Mouse (Mus musculus): ENCODE results near the gene Mlc1. TPM values are rescaled to one million over a fixed set of nuclear protein-coding genes. Genes with fewer than 3 reads are reported as not detected.

The Mlc1 gene
- 0.40 TPM in 2 replicates for polyA plus RNA-seq (2015; fragmentation: Nextera tagmentation; extraction: Ambion mirVana)

- no peaks in the 10 kb centered on the region for H3K36me3 ChIP-seq
- no peaks in the 10 kb centered on the region for H3K27me3 ChIP-seq
- no peak within 1 kb of the TSS for H3K27ac ChIP-seq
- H3K9me3 ChIP-seq: no peaks in the 10 kb centered on the region
- no peak within 1 kb of the TSS for H3K9ac ChIP-seq
- no peak within 1 kb of the TSS for H3K4me3 ChIP-seq
- 73% methylated on average over 10 of the region's 10 CpGs for WGBS
- H3K4me2 ChIP-seq: no peak within 1 kb of the TSS
- H3K4me1 ChIP-seq: no peaks in the 10 kb centered on the region
- no peak for ATAC-seq (ENCODE audit: insufficient number of reproducible peaks, low FRiP score, low TSS enrichment, low read depth)
Observed at GRCm38 (mm10) chr15:88978281-88979137, at the start of gene Mlc1. Mlc1 (minus strand) TSS chr15:88979007.

DNA sequence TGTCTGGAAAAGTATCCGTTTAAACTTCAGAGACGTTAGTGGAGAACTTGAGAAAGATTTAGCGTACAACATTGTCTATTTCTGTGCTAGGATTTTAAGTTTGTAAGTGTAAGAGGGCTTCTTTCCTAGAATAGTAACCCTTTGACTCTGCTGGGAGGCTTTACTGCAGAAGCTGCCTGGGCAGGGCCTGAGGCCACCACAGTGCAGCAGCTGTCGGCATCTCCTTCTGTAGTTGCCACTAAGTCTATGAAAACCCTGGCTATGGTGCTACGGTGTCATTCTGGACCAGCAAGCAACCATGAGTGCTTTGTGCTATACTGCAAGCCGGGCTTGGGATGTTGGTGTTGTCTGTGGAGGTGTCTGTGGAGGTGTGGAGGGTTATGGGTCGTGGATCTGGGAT lies 41.7 kb upstream of the Mlc1 start:
- ATAC-seq (ENCODE audit: insufficient number of reproducible peaks, low FRiP score, low TSS enrichment, low read depth): no peak
- Histone ChIP-seq H3K36me3 (no peaks in the 10 kb centered on the region), H3K4me1 (no peaks in the 10 kb centered on the region), H3K27me3 (no peaks in the 10 kb centered on the region), H3K9me3 (no peaks in the 10 kb centered on the region), H3K27ac (no peak overlapping the region), H3K4me2 (no peak overlapping the region), H3K9ac (no peak overlapping the region), H3K4me3 (no peak overlapping the region)
- WGBS: 73% methylated on average over 7 of the region's 7 CpGs

GRCm38 (mm10) chr15:89020085-89020484 lies 41.3 kb upstream of the Mlc1 start:
- H3K9me3 ChIP-seq: no peaks in the 10 kb centered on the region
- no peak overlapping the region for H3K9ac ChIP-seq
- H3K4me3 ChIP-seq: no peak overlapping the region
- no peaks in the 10 kb centered on the region for H3K27me3 ChIP-seq
- no peaks in the 10 kb centered on the region for H3K4me1 ChIP-seq
- no peak for ATAC-seq (ENCODE audit: insufficient number of reproducible peaks, low FRiP score, low TSS enrichment, low read depth)
- H3K36me3 ChIP-seq: no peaks in the 10 kb centered on the region
- WGBS: 71% methylated on average over 7 of the region's 7 CpGs
- no peak overlapping the region for H3K27ac ChIP-seq
- no peak overlapping the region for H3K4me2 ChIP-seq

DNA sequence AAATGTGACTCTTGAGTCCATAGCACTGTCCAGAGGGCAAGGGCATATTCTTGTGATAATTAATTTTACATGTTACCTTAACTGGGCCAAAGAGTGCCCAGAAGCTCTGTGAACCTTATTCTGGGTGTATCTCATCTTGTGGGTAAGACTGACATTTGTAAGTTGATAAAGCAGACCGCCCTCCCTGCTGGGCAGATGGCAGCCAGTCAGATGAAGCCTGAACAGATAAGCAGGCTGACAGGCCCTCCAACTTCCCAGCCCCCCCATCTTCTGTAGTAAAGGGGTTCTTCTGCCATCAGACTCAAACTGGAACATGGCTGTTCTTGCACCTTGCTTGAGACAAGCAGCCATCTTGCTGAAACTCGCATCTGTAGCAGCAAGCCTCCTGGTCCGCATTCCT lies 37.9 kb upstream of the Mlc1 start:
- WGBS: 89% methylated on average over 3 of the region's 3 CpGs
- no peaks in the 10 kb centered on the region for H3K36me3 ChIP-seq
- no peaks in the 10 kb centered on the region for H3K4me1 ChIP-seq
- H3K4me2 ChIP-seq: no peak overlapping the region
- H3K9me3 ChIP-seq: no peaks in the 10 kb centered on the region
- H3K27me3 ChIP-seq: no peaks in the 10 kb centered on the region
- H3K9ac ChIP-seq: no peak overlapping the region
- no peak overlapping the region for H3K27ac ChIP-seq
- no peak for ATAC-seq (ENCODE audit: insufficient number of reproducible peaks, low FRiP score, low TSS enrichment, low read depth)
- no peak overlapping the region for H3K4me3 ChIP-seq

DNA sequence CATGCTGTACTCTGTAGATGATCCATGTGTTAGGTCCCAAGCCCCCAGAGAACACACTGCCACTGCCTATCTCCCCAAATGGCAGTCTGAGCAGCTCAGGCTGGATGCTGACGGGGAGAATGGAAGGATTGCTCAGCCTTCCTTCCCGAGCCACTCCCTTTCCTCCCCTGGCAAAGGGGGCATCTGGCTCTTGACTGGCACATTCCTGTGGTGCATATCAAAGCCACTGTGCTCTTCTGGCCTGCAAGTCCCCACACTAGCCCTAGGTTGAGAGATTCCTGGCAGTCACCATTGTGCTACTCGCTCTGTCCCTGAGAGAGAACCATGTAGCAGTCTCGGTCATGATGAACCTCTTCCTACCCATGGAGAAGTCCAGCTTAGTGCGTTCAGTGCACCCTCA lies 29.0 kb upstream of the Mlc1 start:
- ATAC-seq (ENCODE audit: insufficient number of reproducible peaks, low FRiP score, low TSS enrichment, low read depth): no peak
- WGBS: 76% methylated on average over 5 of the region's 5 CpGs

GRCm38 (mm10) chr15:89007002-89007401 lies 28.2 kb upstream of the Mlc1 start:
- Histone ChIP-seq H3K4me2 (no peak overlapping the region), H3K27me3 (no peaks in the 10 kb centered on the region), H3K9ac (no peak overlapping the region), H3K36me3 (no peaks in the 10 kb centered on the region), H3K4me1 (no peaks in the 10 kb centered on the region), H3K4me3 (no peak overlapping the region), H3K27ac (no peak overlapping the region), H3K9me3 (no peaks in the 10 kb centered on the region)
- no peak for ATAC-seq (ENCODE audit: insufficient number of reproducible peaks, low FRiP score, low TSS enrichment, low read depth)
- 84% methylated on average over 7 of the region's 7 CpGs for WGBS

More for the DNA sequence above, 29.0 kb upstream of the Mlc1 start:
- no peak overlapping the region for H3K4me3 ChIP-seq
- no peaks in the 10 kb centered on the region for H3K27me3 ChIP-seq
- no peaks in the 10 kb centered on the region for H3K4me1 ChIP-seq
- H3K27ac ChIP-seq: no peak overlapping the region
- H3K4me2 ChIP-seq: no peak overlapping the region
- H3K36me3 ChIP-seq: no peaks in the 10 kb centered on the region
- no peaks in the 10 kb centered on the region for H3K9me3 ChIP-seq
- H3K9ac ChIP-seq: no peak overlapping the region

DNA sequence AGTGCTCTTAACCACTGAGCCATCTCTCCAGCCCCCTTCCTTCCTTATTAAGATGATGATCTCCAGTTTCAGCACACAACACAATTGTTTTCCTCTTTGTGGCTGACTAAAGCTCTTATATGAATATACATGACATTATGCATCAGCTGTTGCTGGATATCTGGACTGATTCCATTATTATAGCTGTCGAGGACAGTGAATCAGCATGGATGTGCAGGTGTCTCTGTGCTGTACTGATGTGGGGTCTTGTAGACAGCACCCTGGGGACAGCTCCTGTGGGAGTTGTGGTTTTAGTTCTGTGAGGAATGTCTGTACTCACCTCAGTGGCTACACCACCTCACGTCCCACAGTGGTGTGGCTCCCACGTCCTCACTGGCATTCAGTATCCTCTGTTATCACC lies 22.4 kb upstream of the Mlc1 start:
- 66% methylated on average over 3 of the region's 3 CpGs for WGBS
- Histone ChIP-seq H3K27ac (no peak overlapping the region), H3K9me3 (no peaks in the 10 kb centered on the region)

GRCm38 (mm10) chr15:89000367-89000766 lies 21.6 kb upstream of the Mlc1 start:
- no peak overlapping the region for H3K27ac ChIP-seq
- 70% methylated on average over 2 of the region's 2 CpGs for WGBS
- no peaks in the 10 kb centered on the region for H3K27me3 ChIP-seq
- H3K9ac ChIP-seq: no peak overlapping the region
- H3K9me3 ChIP-seq: no peaks in the 10 kb centered on the region
- H3K4me3 ChIP-seq: no peak overlapping the region
- ATAC-seq (ENCODE audit: insufficient number of reproducible peaks, low FRiP score, low TSS enrichment, low read depth): no peak
- H3K4me2 ChIP-seq: no peak overlapping the region
- no peaks in the 10 kb centered on the region for H3K4me1 ChIP-seq
- no peaks in the 10 kb centered on the region for H3K36me3 ChIP-seq

More for the DNA sequence above, 22.4 kb upstream of the Mlc1 start:
- Histone ChIP-seq H3K27me3 (no peaks in the 10 kb centered on the region), H3K36me3 (no peaks in the 10 kb centered on the region), H3K4me1 (no peaks in the 10 kb centered on the region), H3K4me3 (no peak overlapping the region), H3K9ac (no peak overlapping the region), H3K4me2 (no peak overlapping the region)
- no peak for ATAC-seq (ENCODE audit: insufficient number of reproducible peaks, low FRiP score, low TSS enrichment, low read depth)

GRCm38 (mm10) chr15:88999124-88999523 lies 20.3 kb upstream of the Mlc1 start:
- no peak overlapping the region for H3K4me3 ChIP-seq
- no peak overlapping the region for H3K4me2 ChIP-seq
- H3K9ac ChIP-seq: no peak overlapping the region
- no peak overlapping the region for H3K27ac ChIP-seq
- no peaks in the 10 kb centered on the region for H3K9me3 ChIP-seq
- H3K27me3 ChIP-seq: no peaks in the 10 kb centered on the region
- ATAC-seq (ENCODE audit: insufficient number of reproducible peaks, low FRiP score, low TSS enrichment, low read depth): no peak
- H3K36me3 ChIP-seq: no peaks in the 10 kb centered on the region
- no peaks in the 10 kb centered on the region for H3K4me1 ChIP-seq
- 85% methylated on average over 2 of the region's 2 CpGs for WGBS

DNA sequence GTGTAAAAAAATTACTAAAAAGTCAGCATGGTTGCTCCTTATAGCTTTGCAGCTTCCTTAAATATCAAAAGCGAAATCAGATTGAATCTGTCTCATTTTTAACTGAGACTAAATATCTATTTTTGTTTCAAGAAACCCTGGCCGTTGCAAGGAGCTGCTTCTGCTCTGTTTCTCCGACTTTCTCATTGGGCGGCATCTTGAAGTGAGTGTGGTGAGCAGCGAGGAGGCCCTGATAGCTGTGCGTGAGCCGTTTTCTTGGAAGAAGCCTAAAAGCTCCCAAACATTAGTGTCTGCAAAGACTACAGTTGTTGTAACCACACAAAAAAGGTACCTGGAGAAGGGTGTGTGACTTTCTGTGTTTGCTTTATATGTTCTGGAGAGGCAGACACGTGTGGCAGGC lies 19.8 kb upstream of the Mlc1 start:
- ATAC-seq (ENCODE audit: insufficient number of reproducible peaks, low FRiP score, low TSS enrichment, low read depth): no peak
- 72% methylated on average over 8 of the region's 8 CpGs for WGBS

GRCm38 (mm10) chr15:88989236-88989635 lies 10.4 kb upstream of the Mlc1 start:
- Histone ChIP-seq H3K4me1 (no peaks in the 10 kb centered on the region), H3K4me2 (no peak overlapping the region), H3K36me3 (no peaks in the 10 kb centered on the region), H3K4me3 (no peak overlapping the region), H3K27ac (no peak overlapping the region), H3K9ac (no peak overlapping the region), H3K9me3 (no peaks in the 10 kb centered on the region), H3K27me3 (no peaks in the 10 kb centered on the region)
- no peak for ATAC-seq (ENCODE audit: insufficient number of reproducible peaks, low FRiP score, low TSS enrichment, low read depth)
- WGBS: 42% methylated on average over 2 of the region's 2 CpGs

More for the DNA sequence above, 19.8 kb upstream of the Mlc1 start:
- H3K9ac ChIP-seq: no peak overlapping the region
- no peaks in the 10 kb centered on the region for H3K27me3 ChIP-seq
- H3K4me2 ChIP-seq: no peak overlapping the region
- H3K4me1 ChIP-seq: no peaks in the 10 kb centered on the region
- H3K36me3 ChIP-seq: no peaks in the 10 kb centered on the region
- H3K9me3 ChIP-seq: no peaks in the 10 kb centered on the region
- no peak overlapping the region for H3K27ac ChIP-seq
- H3K4me3 ChIP-seq: no peak overlapping the region

- no peak within 1 kb of the TSS for H3K27ac ChIP-seq
- no peaks in the 10 kb centered on the region for H3K9me3 ChIP-seq
- H3K36me3 ChIP-seq: no peaks in the 10 kb centered on the region
- WGBS: 92% methylated on average over 31 of the region's 31 CpGs
- ATAC-seq (ENCODE audit: insufficient number of reproducible peaks, low FRiP score, low TSS enrichment, low read depth): no peak
- no peaks in the 10 kb centered on the region for H3K27me3 ChIP-seq
- H3K9ac ChIP-seq: no peak within 1 kb of the TSS
- no peak within 1 kb of the TSS for H3K4me3 ChIP-seq
- H3K4me1 ChIP-seq: no peaks in the 10 kb centered on the region
- H3K4me2 ChIP-seq: no peak within 1 kb of the TSS
Observed at GRCm38 (mm10) chr15:88982534-88983079, 3.8 kb upstream of the Mlc1 start, which contains the start of gene Mov10l1. Mov10l1 (plus strand) TSS chr15:88982909.

Data from limb, embryonic 15.5 days (tissue).